Mouse (Mus musculus) liver, embryonic 14.5 days (tissue): Measurements from ENCODE around the gene Snrpd3.

Source experiments
- CTCF ChIP-seq: IDR thresholded peaks from 2 replicates; pipeline ENCODE4 v1.5.1; 2016; ENCODE audit warnings: antibody characterized with exemption, low read depth, control low read depth
- EP300 ChIP-seq: IDR thresholded peaks from 2 replicates; pipeline ENCODE4 v1.6.1; 2016; ENCODE audit warnings: antibody characterized with exemption, low read depth

GRCm38 (mm10) chr10:75568851-75569250 lies 51.5 kb downstream of the Snrpd3 start:
- TF ChIP-seq CTCF (no peak), EP300 (no peak)
